Mouse (Mus musculus): ENCODE results near the gene Hilpda.

The Hilpda gene

DNA sequence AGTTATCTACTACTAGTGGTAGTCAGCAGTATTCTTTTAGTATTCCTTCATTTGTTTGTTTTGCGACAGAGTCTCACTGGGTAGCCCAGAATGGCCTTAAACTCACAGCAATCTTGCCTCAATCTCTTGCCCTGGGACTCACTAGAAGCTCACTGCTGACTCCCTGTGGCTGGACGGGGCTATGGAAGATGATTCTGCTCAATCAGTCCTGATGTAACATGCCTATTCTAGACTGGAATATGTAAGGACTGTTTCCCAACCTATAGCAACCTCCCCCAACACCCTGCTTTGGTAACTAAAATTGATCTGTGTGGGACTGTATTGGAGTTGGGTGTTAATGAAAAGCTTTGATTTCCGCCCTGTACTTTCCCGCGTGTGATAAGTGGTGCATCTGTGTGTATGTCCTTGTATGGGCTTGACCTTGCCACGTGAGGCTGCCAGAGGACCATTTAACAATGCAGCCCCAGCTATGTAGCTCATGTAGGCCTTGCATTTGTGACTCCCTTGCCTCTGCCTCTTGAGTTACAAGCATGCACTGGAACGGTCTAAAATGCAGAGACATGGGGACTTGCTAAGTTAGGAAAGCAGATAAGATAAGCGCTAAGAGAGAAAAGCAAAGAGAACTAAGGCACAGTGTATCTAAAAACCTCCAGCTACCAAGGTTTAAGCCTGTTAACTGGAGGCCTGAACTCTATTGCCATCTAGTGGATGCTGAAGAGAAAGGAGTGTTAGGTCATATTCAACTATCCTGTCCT is 6.4 kb downstream of the Hilpda start:
- DNase-seq = no peak

DNA sequence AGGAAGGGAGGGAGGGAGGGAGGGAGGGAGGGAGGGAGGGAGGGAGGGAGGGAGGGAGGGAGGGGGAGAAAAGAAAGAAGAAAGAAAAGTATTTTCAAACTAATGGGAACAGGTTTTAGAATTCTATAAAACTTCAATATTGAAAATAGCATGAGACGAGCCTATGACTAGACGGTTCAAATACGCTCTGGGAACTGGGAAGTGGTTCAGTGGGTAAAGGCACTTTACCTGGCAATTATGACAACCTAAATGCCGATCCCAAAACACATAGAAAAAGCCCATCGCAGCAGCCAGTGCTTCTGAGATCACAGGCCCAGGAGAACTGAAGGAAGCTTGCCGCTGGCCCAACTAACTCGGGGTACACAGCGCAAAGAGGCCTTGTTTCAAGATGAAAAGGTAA is 7.0 kb downstream of the Hilpda start, which contains the start of gene Fam71f2:
TSS of gene Fam71f2 (plus strand) at position 301 of the 400 bp plus-strand sequence.
- no peak for DNase-seq

DNA sequence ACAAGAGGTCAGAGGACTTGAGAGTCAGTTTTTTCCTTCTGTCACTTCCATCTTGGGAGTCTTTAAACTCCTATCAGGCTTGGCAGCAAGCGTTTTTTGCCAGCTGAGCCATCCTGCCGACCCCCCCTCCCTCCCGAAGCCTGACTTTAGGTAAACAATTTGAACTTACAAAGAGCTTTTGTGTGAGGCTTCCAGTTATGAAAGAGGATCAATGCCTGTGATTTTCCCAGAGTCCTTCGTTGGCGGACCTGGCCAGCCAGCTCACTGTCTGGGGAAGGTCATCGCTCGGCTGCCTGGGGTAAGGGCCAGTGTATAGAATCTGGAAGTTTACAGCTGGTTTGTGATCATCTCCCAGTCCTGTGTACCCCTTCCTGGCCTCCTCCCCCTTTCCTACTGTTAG is 8.4 kb downstream of the Hilpda start:
- no peak for DNase-seq

DNA sequence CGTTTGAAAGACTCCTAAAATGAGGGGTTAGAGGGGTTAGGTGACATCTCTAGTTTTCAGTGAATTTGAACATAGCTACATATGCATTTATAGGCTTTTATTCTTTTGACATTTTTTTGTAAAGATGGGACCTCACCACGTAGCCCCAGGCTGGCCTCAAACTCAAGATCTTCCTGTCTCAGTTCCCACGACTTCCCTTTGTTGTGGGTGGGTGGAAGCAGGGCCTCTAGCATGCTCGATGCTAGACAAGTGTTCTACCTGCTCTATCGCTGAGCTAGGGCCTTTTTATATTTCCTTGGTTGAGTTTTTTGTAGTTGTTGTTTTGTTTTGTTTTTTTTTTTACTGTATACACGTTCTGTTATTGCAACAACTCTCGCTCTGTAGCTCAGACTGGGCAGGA is 14.6 kb downstream of the Hilpda start:
- no peak for DNase-seq

DNA sequence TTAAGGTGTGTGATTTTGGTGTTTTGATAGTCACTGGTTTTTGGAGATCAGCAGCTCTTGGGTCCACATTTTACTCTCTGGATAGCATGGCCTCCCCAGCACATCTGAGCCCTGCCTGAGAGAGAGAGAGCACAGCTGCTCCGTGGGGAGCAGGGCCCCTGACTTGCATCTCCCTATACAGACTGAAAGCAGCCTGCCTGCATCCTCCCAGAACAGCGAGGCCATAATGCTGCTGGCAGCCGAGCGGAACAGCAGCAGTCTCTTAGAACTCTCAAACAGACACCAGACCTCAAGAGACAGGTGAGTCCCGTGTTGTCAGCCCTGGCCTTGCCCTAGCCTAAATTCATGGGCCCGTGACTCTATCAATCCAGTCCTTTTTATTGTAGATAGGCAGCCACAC is 15.2 kb downstream of the Hilpda start:
- no peak for DNase-seq

DNA sequence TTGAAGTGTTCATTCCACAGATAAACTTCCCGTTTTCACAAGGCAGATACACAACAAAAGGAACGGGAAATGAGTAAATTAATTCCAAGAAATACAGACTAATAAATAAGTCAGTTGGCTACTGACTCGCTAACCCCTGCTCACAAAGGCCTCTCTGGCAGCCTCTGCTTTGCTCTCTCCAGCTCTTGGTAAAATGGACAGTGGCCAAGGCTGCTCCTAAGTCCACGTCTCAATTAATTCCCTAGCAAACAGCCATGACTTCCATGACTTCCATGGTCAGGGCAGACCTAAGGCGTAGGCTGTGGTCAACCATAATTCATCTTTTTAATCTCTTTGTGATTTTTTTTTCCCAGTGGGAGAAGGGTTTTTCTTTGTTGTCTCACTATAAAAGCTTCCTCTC is 15.7 kb downstream of the Hilpda start:
- no peak for DNase-seq

DNA sequence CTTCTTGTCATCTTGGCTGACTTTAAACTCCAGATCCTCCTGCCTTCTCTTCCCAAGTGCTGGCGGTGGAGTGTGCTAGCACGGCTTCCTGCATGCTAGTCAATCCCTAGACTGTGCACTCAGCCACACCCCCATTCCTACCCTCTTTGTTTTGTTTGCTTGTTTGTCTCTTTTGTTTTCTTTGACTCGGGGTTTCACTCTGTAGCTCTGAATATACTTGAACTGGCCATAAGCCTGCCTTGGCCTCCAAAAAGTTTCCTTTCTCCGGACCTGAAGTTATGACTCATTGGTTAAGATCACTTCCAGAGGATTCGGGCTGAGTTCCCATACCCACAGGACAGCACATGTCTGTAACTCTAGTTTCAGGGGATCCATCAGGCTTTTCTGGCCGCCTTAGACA is 16.4 kb downstream of the Hilpda start:
- DNase-seq = no peak

DNA sequence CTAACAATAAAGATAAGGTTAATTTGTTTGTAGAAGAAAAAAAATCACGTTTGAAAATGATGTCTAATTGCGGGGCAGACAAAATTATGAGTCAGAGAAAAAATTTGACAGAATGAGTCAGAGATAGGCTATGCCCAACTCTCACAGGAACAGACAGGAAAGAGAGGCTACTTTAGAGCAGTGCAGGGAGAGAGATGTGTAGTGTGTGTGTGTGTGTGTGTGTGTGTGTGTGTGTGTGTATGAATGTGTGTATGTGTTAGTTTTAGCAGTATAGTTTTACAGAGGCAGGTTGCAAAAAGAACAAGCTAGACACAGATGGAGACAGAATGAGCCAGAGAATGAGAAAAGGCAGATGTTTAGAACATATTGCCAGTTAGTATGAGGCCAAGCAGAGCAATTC is 26.8 kb downstream of the Hilpda start:
- no peak for DNase-seq

DNA sequence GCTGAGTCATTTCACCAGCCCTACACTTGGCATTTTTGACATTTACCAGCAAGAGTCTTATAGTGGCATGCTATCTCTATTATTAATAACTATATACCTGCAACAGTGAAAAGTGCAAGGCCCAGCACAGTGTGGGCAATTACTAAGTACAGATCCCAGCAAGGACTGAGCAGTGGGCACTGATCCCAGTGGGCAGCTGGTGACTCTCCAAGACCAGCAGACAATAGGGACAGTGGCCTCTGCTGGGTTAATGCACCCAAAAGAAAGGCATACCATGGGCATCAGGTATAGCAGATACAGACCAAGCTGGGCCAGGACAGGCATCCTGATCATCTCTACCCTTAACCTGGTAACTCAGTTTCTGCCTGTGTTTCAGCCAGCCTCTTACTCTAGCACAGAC is 31.0 kb downstream of the Hilpda start:
- no peak for DNase-seq

DNA sequence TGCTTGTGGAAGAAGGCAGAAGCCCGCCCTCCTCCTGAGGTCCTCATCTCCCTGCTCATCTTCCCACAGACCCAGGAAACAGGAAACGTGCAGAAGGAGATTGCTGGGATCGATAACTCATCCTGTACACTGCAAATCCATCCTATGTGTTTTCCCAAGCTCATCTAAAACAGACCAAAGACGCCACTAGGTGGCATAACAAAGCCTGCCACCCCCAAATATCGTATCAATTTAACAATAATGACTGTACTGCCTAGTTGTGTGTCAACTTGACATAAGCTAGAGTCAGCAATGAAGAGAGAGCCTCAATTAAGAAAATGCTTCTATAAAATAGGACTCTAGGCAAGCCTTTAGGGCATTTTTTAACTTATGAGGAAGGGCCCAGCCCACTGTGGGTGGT is 31.4 kb downstream of the Hilpda start:
- DNase-seq = no peak

DNA sequence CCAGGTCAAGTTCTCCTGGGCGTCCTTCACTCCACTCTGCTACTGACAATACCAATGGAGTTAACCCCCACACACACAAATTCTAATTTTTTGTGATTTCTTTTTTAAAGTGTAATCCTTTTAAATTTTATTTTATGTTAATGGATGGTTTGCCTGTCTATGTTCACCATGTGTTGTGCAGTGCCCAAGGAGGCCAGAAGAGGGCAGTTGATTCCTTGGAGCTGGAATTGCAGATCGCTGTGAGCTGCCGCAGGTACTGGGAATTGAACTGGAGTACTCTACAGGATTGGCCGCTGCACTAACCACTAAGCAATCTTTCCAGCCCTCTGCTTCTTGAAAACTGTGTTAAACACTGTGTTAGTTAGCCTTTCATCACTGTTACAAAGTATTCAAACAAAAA is 33.2 kb downstream of the Hilpda start:
- no peak for DNase-seq

DNA sequence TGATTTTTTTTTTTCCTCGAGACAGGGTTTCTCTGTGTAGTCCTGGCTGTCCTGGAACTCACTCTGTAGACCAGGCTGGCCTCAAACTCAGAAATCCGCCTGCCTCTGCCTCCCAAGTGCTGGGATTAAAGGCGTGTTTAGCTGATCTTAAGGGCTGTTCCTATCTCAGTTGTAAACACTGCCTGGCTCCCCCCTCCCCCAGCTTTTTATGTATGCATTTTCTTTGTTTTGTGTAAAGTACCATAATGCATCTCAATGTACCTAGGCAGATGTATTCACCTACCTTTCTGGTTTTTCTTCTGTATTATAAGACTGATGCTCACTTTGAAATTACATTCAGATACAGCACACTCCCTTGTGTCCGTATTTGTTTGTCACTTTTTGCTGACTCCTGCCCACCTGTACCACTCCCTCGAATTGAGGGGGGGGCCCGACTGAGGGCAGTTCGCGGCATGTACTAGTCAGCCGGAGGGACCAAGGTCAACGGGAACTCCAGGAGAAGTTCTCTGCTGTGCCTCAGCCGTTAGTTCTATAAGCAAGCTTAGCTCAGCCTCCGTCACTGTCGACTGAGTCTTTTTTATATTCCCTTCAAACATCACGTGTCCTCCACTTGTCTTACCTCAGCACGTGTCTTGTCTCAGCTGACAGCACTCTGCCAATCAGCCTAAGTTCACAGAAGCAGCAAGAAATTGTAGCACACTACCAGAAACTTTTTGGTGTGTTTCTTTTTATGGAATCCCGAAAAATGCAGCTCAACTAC is 36.7 kb downstream of the Hilpda start:
- DNase-seq = no peak

DNA sequence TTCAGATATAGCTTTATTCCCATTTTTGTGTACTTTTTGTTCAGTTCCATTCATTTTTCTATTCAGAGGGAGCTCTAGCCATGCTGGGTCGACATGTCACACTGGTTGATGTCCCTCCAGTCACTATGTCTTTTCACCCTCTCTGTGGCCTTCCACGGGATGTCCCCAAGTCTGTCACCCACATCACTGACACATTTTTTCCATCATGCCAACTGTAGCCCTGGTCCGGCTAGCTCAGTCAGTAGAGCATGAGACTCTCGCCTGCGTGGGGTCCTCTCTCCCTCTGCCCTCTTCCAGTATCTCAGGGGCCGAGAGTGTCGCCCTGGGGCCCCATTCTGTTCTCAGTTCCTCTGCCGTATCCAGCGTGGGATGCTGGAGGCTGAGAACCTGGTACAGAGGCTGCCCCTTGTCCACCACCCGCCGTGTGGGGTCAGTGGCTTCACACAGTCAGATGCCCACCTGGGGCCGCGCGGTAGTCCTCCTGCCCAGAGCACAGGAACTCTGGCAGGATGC is 41.5 kb downstream of the Hilpda start:
- no peak for DNase-seq

DNA sequence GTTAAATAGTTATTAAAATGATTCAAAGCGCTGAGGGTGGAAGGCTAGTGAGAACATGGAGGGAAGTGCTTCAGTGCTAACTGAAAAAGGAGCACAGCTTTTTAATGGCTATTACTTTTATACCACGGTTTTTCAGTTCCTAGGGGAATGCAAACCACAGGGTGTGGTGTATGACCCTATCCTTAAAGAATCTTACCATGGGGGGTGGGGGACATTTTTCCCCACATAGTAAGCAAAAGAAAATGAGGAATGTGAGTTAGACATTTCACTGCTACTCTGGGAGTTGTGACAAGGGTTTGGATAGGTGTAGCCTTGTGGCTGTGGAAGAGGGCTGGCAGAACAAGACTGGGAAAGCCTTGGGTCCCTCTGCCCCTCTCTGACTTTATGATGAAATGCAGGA is 45.0 kb downstream of the Hilpda start:
- DNase-seq = no peak

DNA sequence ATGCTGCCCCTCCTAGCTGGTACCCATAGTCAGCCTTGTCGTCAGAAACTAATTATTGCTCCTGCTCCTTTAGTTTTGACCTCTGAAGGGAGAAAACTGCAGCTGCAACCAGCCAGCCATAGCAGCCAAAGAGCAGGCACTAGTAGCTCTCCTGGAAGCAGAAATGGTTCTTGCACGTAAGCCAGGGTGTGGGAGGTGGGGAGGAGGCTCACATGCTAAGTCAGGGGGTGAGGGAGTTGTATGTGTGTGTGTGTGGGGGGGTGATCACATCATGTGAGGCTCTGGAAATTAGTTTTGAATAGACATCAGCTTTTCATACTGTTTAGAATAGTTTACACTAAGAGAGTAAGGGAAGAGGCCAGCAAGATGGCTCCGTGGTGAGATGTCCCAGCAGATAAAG is 45.7 kb downstream of the Hilpda start:
- no peak for DNase-seq

DNA sequence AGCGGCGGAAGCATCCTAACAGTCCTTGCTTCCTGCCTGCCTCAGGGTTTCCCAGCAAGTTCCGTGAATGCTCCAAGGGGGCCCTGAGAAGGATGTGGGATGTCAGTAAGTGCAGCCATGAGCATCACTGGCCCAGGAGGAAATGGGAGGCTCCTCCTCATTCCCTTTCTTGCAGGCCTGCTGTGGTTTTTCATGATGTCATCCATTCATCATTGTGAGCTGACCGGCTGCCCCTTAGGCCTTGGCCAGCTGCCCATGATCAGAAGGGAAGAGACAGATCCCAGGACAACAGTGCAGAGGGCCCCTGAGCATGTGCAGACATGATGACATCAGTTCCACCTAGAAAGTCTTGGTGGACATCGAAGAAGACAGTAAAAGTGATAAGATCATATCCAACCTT is 46.6 kb downstream of the Hilpda start, which contains the start of gene Fam71f1:
TSS of gene Fam71f1 (plus strand) at position 262 of the 400 bp plus-strand sequence.
- no peak for DNase-seq

DNA sequence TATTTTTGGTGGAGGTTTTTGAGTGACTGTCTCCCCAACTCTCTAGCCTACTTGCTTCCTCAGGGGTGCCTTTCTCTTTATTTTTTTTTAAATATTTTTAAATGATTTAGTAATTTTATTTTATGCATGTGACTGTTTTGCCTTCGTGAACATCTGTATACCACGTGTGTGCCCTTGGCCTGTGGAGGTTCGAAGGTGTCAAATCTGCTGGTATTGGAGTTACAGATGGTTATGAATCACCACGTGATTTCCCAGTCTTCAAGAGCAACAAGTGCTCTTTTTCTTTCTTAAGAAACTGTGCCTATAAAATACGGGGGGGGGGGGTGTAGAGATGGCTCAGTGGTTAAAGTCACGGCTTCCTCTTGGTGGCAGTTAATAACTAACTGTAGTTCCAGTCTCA is 49.3 kb downstream of the Hilpda start:
- no peak for DNase-seq

DNA sequence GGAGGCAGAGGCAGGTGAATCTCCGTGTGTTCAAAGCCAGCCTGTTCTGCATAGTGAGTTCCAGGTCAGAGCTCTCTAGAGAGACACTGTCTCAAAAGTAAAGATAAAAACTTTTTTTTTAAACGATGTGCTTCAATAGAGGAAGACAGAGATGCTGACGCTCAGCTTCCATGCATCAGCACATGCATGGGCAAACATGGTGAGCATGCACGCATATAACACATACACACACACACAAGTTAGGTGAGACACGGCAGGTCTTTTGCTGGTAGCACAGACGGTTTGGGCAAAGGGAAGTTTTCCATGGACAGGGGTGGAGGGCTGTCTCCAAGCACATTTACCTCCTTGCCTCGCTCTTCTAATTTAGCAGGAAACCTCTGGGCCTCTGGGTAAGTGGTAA is 49.9 kb downstream of the Hilpda start:
- DNase-seq = no peak

DNA sequence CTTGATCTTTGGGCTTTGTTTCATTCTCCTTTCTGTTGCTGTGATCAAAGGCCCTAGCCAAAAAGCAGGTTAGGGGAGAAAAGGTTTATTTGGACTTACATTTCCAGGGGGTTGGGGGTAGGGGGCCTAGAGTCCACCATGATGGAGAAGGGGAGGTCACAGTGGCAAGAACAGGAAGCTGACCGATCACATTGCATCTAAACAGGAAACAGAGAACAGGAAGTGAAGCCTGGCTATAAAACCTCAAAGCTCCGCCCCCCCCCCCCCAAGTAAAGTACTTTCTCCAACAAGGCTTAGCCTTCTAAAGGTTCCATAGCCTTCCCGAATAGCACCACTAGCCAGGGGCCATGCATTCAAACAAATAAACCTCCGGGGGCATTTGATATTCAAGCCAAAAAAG is 50.4 kb downstream of the Hilpda start:
- no peak for DNase-seq
